Mouse (Mus musculus): ENCODE measurements at regions not wholly inside any gene's neighbourhood (a gene's known extent, or its start where the extent isn't known, plus 50 kb on each side); places are given as distances from the start of the nearest gene placed in this dataset.

GRCm38 (mm10) chr1:57155869-57156268 is 177.4 kb upstream of the Satb2 start:
- in situ Hi-C loops (cut with MboI; ENCODE audit: low pct_unique_long_range_greater_than_20kb in 1 of 2, low sequenced_read_pairs in 2 of 2, unreplicated experiment in 1 of 2), result no loop called here

- in situ Hi-C loops (cut with MboI; ENCODE audit: low pct_unique_long_range_greater_than_20kb in 1 of 2, low sequenced_read_pairs in 2 of 2, unreplicated experiment in 1 of 2), result no loop called here
Measured at GRCm38 (mm10) chr1:57164443-57164842, 186.0 kb upstream of the Satb2 start.

GRCm38 (mm10) chr1:57174289-57174890 is 195.9 kb upstream of the Satb2 start:
- in situ Hi-C loops (cut with MboI; ENCODE audit: low pct_unique_long_range_greater_than_20kb in 1 of 2, low sequenced_read_pairs in 2 of 2, unreplicated experiment in 1 of 2), result no loop called here

GRCm38 (mm10) chr1:57188796-57189319 is 188.6 kb upstream of the 1700066M21Rik start:
- in situ Hi-C loops (cut with MboI; ENCODE audit: low pct_unique_long_range_greater_than_20kb in 1 of 2, low sequenced_read_pairs in 2 of 2, unreplicated experiment in 1 of 2), result no loop called here

DNA sequence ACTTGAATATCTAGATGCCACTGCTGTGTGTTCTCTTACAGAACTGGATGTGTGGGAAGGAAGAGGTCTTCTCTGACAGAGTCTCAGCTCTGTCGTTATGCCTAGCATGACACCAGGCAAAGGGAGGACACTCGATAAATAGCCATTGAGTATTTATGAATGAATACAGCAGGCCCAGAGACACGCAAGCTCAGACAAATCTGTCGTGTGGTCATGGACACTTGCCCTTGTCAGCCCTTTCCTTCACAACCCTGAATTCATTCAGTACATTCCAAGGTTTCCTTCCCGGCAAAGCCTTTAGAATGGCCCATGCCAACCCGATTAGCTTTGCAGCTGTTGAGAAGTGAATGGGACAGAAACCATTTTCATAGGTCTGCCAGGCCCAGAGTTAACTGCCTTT is 176.1 kb upstream of the 1700066M21Rik start:
- in situ Hi-C loops (cut with MboI; ENCODE audit: low pct_unique_long_range_greater_than_20kb in 1 of 2, low sequenced_read_pairs in 2 of 2, unreplicated experiment in 1 of 2), result loop anchor here in 1 of 2 experiments (25.0 kb wide), 1 partner anchor 1314 kb away; no protein-coding TSS in a partner anchor

DNA sequence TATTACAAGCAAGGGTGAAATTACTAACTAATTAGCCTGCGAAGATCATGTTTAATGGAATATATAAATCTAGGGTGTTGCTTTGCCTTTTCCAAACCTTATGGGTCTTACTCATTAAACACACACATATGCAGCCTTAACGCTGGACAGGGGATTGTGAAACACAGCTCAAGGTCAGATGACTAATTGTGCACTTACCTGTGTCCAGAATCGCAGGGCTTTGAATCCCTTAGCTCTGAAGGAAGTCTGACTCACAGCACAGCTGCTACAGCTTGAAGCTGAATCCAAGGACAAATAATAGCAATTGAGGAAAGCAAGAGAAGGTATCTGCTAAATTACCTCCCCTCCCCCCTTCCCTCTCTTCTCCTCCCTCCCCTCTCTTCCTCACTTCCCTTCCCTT is 173.1 kb upstream of the 1700066M21Rik start:
- in situ Hi-C loops (cut with MboI; ENCODE audit: low pct_unique_long_range_greater_than_20kb in 1 of 2, low sequenced_read_pairs in 2 of 2, unreplicated experiment in 1 of 2), result loop anchor here in 1 of 2 experiments (25.0 kb wide), 1 partner anchor 1317 kb away; no protein-coding TSS in a partner anchor

DNA sequence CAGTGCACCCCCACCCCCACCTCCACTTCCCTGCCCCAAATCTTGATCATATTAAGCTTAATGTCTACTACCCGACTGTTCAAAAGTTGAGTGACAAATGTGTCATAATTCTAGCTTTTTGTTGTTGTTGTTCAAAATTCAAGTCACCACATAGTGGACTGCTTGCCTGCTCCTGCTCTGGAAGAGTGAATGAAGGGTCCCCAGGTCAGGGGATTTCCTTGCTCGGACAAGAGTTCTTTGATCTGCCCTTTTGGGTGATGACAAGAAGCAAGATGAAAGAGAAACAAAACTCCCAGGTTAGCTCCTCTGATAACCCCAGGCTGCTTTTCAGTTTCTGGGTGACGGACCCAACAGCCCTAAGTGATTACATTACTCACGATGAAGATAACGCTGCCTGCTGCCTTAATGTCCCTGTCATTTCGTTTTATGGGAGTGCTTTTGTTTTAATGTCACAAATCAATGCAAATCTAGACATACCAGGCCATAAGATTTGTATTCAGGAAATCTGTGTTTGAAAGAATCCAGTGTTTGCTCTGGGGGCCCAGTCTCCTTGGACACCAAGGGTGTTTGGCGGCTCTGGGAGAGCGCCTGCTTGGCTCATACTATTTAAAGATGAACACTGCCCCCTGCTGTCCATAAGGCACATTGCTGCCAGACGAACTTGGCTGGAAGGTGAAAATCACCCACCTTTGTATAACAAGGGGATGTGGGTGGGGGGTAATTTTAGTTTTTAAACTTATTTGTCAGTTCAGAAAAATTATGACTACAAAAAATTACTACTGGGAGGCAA is 172.0 kb upstream of the 1700066M21Rik start:
- in situ Hi-C loops (cut with MboI; ENCODE audit: low pct_unique_long_range_greater_than_20kb in 1 of 2, low sequenced_read_pairs in 2 of 2, unreplicated experiment in 1 of 2), result loop anchor here in 1 of 2 experiments (25.0 kb wide), 1 partner anchor 1318 kb away; no protein-coding TSS in a partner anchor

GRCm38 (mm10) chr1:57206496-57206895 is 170.9 kb upstream of the 1700066M21Rik start:
- in situ Hi-C loops (cut with MboI; ENCODE audit: low pct_unique_long_range_greater_than_20kb in 1 of 2, low sequenced_read_pairs in 2 of 2, unreplicated experiment in 1 of 2), result loop anchor here in 1 of 2 experiments (25.0 kb wide), 1 partner anchor 1319 kb away; no protein-coding TSS in a partner anchor

GRCm38 (mm10) chr1:57206944-57207343 is 170.5 kb upstream of the 1700066M21Rik start:
- in situ Hi-C loops (cut with MboI; ENCODE audit: low pct_unique_long_range_greater_than_20kb in 1 of 2, low sequenced_read_pairs in 2 of 2, unreplicated experiment in 1 of 2), result loop anchor here in 1 of 2 experiments (25.0 kb wide), 1 partner anchor 1320 kb away; no protein-coding TSS in a partner anchor

DNA sequence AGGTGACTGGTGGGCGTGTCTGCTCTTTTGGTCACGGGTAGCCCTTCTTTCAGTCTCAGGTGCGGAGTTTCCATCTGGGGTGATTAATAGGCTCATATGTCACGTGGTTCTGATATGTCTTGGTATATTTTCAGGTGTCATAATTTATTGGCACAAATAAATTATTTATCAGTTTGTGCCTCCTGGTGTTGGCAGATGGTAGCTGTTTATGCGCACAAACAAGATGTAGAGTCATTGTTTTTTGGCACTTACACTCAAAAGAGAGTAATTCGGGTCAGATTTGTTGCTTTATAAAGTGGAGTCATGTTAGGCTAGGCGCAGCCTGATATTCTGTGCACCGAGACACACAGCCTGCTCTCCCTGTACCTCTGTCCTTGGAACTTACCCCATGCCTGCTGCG is 169.0 kb upstream of the 1700066M21Rik start:
- in situ Hi-C loops (cut with MboI; ENCODE audit: low pct_unique_long_range_greater_than_20kb in 1 of 2, low sequenced_read_pairs in 2 of 2, unreplicated experiment in 1 of 2), result loop anchor here in 1 of 2 experiments (25.0 kb wide), 1 partner anchor 1321 kb away; no protein-coding TSS in a partner anchor

GRCm38 (mm10) chr1:57209281-57209680 is 168.1 kb upstream of the 1700066M21Rik start:
- in situ Hi-C loops (cut with MboI; ENCODE audit: low pct_unique_long_range_greater_than_20kb in 1 of 2, low sequenced_read_pairs in 2 of 2, unreplicated experiment in 1 of 2), result loop anchor here in 1 of 2 experiments (25.0 kb wide), 1 partner anchor 1322 kb away; no protein-coding TSS in a partner anchor

GRCm38 (mm10) chr1:57211046-57211445 is 166.4 kb upstream of the 1700066M21Rik start:
- in situ Hi-C loops (cut with MboI; ENCODE audit: low pct_unique_long_range_greater_than_20kb in 1 of 2, low sequenced_read_pairs in 2 of 2, unreplicated experiment in 1 of 2), result loop anchor here in 1 of 2 experiments (25.0 kb wide), 1 partner anchor 1324 kb away; no protein-coding TSS in a partner anchor

- in situ Hi-C loops (cut with MboI; ENCODE audit: low pct_unique_long_range_greater_than_20kb in 1 of 2, low sequenced_read_pairs in 2 of 2, unreplicated experiment in 1 of 2), result loop anchor here in 1 of 2 experiments (25.0 kb wide), 1 partner anchor 1326 kb away; no protein-coding TSS in a partner anchor
Measured at GRCm38 (mm10) chr1:57213428-57213874, 164.0 kb upstream of the 1700066M21Rik start.

DNA sequence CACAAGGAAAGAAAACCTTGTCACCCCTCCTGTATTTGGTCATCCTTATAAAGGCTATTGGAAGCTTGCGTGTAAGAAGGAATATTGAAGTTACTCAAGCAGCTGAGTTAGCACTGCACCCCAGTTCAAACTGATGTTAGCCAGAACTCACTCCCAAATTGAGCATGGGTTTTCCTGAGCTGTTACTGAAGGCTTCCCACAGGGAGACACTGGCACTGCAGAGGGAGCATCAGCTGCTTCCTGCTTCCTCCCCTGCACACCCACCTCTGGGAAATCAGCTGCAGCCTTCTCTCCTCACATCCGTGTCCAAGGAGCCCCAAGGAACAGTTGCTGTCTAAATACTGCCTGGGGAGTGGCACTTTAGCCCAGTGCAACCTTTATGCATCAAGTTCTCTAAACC is 163.2 kb upstream of the 1700066M21Rik start:
- in situ Hi-C loops (cut with MboI; ENCODE audit: low pct_unique_long_range_greater_than_20kb in 1 of 2, low sequenced_read_pairs in 2 of 2, unreplicated experiment in 1 of 2), result loop anchor here in 1 of 2 experiments (25.0 kb wide), 1 partner anchor 1327 kb away; no protein-coding TSS in a partner anchor

DNA sequence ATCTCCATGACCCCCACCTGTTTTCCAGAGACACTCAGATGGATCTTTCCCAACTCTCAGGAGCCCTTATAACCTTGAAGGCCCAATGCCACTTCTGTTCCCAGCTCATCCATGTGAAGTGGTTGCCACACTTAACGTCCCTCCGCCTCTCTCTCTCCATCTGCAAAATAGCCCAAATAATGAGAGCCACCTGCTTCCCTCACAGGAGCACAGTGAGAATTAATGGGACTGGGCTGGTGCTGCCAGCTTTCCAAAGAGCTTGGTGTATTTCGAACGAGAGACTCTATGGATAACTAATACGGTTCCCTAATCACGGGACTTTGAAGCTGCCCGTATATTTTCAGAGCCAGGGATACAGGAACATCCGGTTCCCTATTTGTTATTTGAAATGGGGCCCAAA is 159.8 kb upstream of the 1700066M21Rik start:
- in situ Hi-C loops (cut with MboI; ENCODE audit: low pct_unique_long_range_greater_than_20kb in 1 of 2, low sequenced_read_pairs in 2 of 2, unreplicated experiment in 1 of 2), result loop anchor here in 1 of 2 experiments (25.0 kb wide), 1 partner anchor 1330 kb away; no protein-coding TSS in a partner anchor

GRCm38 (mm10) chr1:57218127-57218526 is 159.3 kb upstream of the 1700066M21Rik start:
- in situ Hi-C loops (cut with MboI; ENCODE audit: low pct_unique_long_range_greater_than_20kb in 1 of 2, low sequenced_read_pairs in 2 of 2, unreplicated experiment in 1 of 2), result loop anchor here in 1 of 2 experiments (25.0 kb wide), 1 partner anchor 1331 kb away; no protein-coding TSS in a partner anchor

GRCm38 (mm10) chr1:57218616-57219015 is 158.8 kb upstream of the 1700066M21Rik start:
- in situ Hi-C loops (cut with MboI; ENCODE audit: low pct_unique_long_range_greater_than_20kb in 1 of 2, low sequenced_read_pairs in 2 of 2, unreplicated experiment in 1 of 2), result loop anchor here in 1 of 2 experiments (25.0 kb wide), 1 partner anchor 1331 kb away; no protein-coding TSS in a partner anchor

- in situ Hi-C loops (cut with MboI; ENCODE audit: low pct_unique_long_range_greater_than_20kb in 1 of 2, low sequenced_read_pairs in 2 of 2, unreplicated experiment in 1 of 2), result loop anchor here in 1 of 2 experiments (25.0 kb wide), 1 partner anchor 1337 kb away; no protein-coding TSS in a partner anchor
Measured at GRCm38 (mm10) chr1:57224425-57225104, 152.9 kb upstream of the 1700066M21Rik start.
